In genomic region chr17:25950706-25951105, GRCm38 (mm10) we compare ENCODE assay signal across 19 mouse cellular contexts. TPM values are rescaled to one million over a fixed set of nuclear protein-coding genes. Genes with fewer than 3 reads are reported as not detected.
DNase-seq lines count a peak whose midpoint lies in the region; ATAC-seq and TF ChIP-seq lines count a peak whose summit lies in the region.
"Had no signal": no experiment of that assay in that cellular context is flagged by ENCODE, and none has a peak within 500 bp of the region (broad histone marks: within the 10 kb centered on the region; RNA-seq: fewer than 3 reads in every experiment).

No protein-coding gene starts in this region.

- H3K27ac ChIP-seq in heart, embryonic 11.5 days (ENCODE audit: low read depth, low read length): no peak overlapping the region
- H3K27ac ChIP-seq in heart, adult 2 months: no peak overlapping the region
- H3K27ac ChIP-seq in kidney, embryonic 16.5 days (ENCODE audit: low read length): peak overlapping the region; percentile 75
- no peak overlapping the region for H3K27ac ChIP-seq in embryonic facial prominence, embryonic 10.5 days (replicated peaks)
- no peak overlapping the region for H3K27ac ChIP-seq in limb, embryonic 11.5 days (replicated peaks; ENCODE audit: low read depth, low read length)
- H3K27ac ChIP-seq: forebrain, embryonic 13.5 days; hindbrain, embryonic 15.5 days; midbrain, embryonic 13.5 days; stomach, embryonic 15.5 days had no signal

- no peak for TF ChIP-seq CTCF in heart, adult 2 months (IDR thresholded peaks at IDR 0.05)

- TF ChIP-seq EP300 in heart, adult 2 months (IDR thresholded peaks at IDR 0.05; ENCODE audit: insufficient read depth, low read depth, low read length): no peak

- H3K9me3 ChIP-seq in heart, embryonic 11.5 days (replicated peaks; ENCODE audit: control insufficient read depth, low read length): no peaks in the 10 kb centered on the region
- H3K9me3 ChIP-seq in kidney, embryonic 16.5 days (ENCODE audit: low read length): no peaks in the 10 kb centered on the region
- H3K9me3 ChIP-seq in embryonic facial prominence, embryonic 10.5 days: no peaks in the 10 kb centered on the region
- no peaks in the 10 kb centered on the region for H3K9me3 ChIP-seq in limb, embryonic 11.5 days (ENCODE audit: control insufficient read depth, low read length)
- H3K9me3 ChIP-seq: forebrain, embryonic 13.5 days; hindbrain, embryonic 15.5 days; midbrain, embryonic 13.5 days; stomach, embryonic 15.5 days had no signal

- H3K4me2 ChIP-seq in heart, embryonic 11.5 days: no peak overlapping the region
- peak overlapping the region; percentile 70 for H3K4me2 ChIP-seq in kidney, embryonic 16.5 days (replicated peaks; ENCODE audit: low read depth, low read length)
- H3K4me2 ChIP-seq in limb, embryonic 11.5 days (ENCODE audit: low read depth, severe bottlenecking): 0 out of 2 replicates have a peak overlapping the region, but pooled peaks have one; percentile 69

- intact Hi-C loops in heart, adult 2 months (cut with DNase I): no loop called here

- no peak overlapping the region for H3K9ac ChIP-seq in heart, embryonic 11.5 days (ENCODE audit: low read depth, low read length)
- no peak overlapping the region for H3K9ac ChIP-seq in heart, adult 2 months (ENCODE audit: low read depth, low read length)
- no peak overlapping the region for H3K9ac ChIP-seq in kidney, embryonic 16.5 days (replicated peaks; ENCODE audit: low read length)
- no peak overlapping the region for H3K9ac ChIP-seq in limb, embryonic 11.5 days (ENCODE audit: low read length)
- H3K9ac ChIP-seq: forebrain, embryonic 13.5 days; hindbrain, embryonic 15.5 days; midbrain, embryonic 13.5 days had no signal

- no peaks in the 10 kb centered on the region for H3K79me2 ChIP-seq in heart, adult 2 months (replicated peaks; ENCODE audit: control insufficient read depth, insufficient read depth, low read length)

- WGBS in heart, embryonic 11.5 days (ENCODE audit: insufficient replicate concordance): 0% methylated on average over 1 of the region's 3 CpGs
- 20% methylated on average over 1 of the region's 3 CpGs for WGBS in heart, adult 2 months
- WGBS in kidney, embryonic 16.5 days: 0% methylated on average over 3 of the region's 3 CpGs
- 10% methylated on average over 3 of the region's 3 CpGs for WGBS in embryonic facial prominence, embryonic 10.5 days
- 0% methylated on average over 3 of the region's 3 CpGs for WGBS in limb, embryonic 11.5 days

- no peak for DNase-seq in heart, adult 2 months
- no peak for DNase-seq in kidney, postnatal 10 days
- no peak for DNase-seq in embryonic facial prominence, embryonic 10.5 days (ENCODE audit: low spot score)
- DNase-seq in limb, embryonic 11.5 days (ENCODE audit: low spot score): no peak
- no peak for DNase-seq in frontal cortex, postnatal 14 days (ENCODE audit: low spot score in 2 of 2)
- DNase-seq in frontal cortex, postnatal 10 days (ENCODE audit: low spot score in 2 of 2): no peak
- DNase-seq: lung, postnatal 14 days; right cerebral cortex, postnatal 4 days; thymus, postnatal 25 days had no signal

- no peak for ATAC-seq in heart, embryonic 11.5 days (replicated peaks; ENCODE audit: insufficient number of reproducible peaks, low FRiP score, low TSS enrichment)
- ATAC-seq in kidney, embryonic 16.5 days (ENCODE audit: low FRiP score, low TSS enrichment): no peak
- ATAC-seq in limb, embryonic 11.5 days (ENCODE audit: insufficient number of reproducible peaks, low FRiP score, low TSS enrichment, low read depth): no peak
- ATAC-seq: activated CD4-positive, CD25-positive, alpha-beta regulatory T cell, adult 4 months; forebrain, embryonic 13.5 days; midbrain, embryonic 13.5 days had no signal

- H3K4me3 ChIP-seq in heart, embryonic 11.5 days (ENCODE audit: low read depth, low read length): peak overlapping the region; percentile 52; the same call in 1 of the 2 replicates
- H3K4me3 ChIP-seq in heart, adult 2 months: no peak overlapping the region
- peak overlapping the region; percentile 55 for H3K4me3 ChIP-seq in kidney, embryonic 16.5 days (ENCODE audit: low read length)
- H3K4me3 ChIP-seq in embryonic facial prominence, embryonic 10.5 days: peak overlapping the region; percentile 60
- H3K4me3 ChIP-seq in limb, embryonic 11.5 days (ENCODE audit: low read depth, low read length): no peak overlapping the region

- peaks cover 41% of the 10 kb centered on the region for H3K27me3 ChIP-seq in heart, embryonic 11.5 days (ENCODE audit: control insufficient read depth, insufficient read depth, low read length)
- H3K27me3 ChIP-seq in heart, adult 2 months (ENCODE audit: control insufficient read depth, insufficient read depth, low read length): peaks cover 6% of the 10 kb centered on the region; the same call in 1 of the 2 replicates
- peaks cover 36% of the 10 kb centered on the region for H3K27me3 ChIP-seq in kidney, embryonic 16.5 days (ENCODE audit: insufficient read depth, low read length)
- peaks cover 59% of the 10 kb centered on the region for H3K27me3 ChIP-seq in embryonic facial prominence, embryonic 10.5 days (replicated peaks; ENCODE audit: low read depth, poor library complexity, severe bottlenecking)
- H3K27me3 ChIP-seq in limb, embryonic 11.5 days (ENCODE audit: control insufficient read depth, insufficient read depth, low read length): peaks cover 40% of the 10 kb centered on the region

- no peaks in the 10 kb centered on the region for H3K36me3 ChIP-seq in heart, embryonic 11.5 days (ENCODE audit: control insufficient read depth, insufficient read depth, low read length)
- no peaks in the 10 kb centered on the region for H3K36me3 ChIP-seq in heart, adult 2 months (ENCODE audit: control insufficient read depth, insufficient read depth, low read length)
- no peaks in the 10 kb centered on the region for H3K36me3 ChIP-seq in kidney, embryonic 16.5 days (ENCODE audit: insufficient read depth, low read length)
- no peaks in the 10 kb centered on the region for H3K36me3 ChIP-seq in embryonic facial prominence, embryonic 10.5 days (replicated peaks)
- no peaks in the 10 kb centered on the region for H3K36me3 ChIP-seq in limb, embryonic 11.5 days (ENCODE audit: control insufficient read depth, insufficient read depth, low read length)
- H3K36me3 ChIP-seq: hindbrain, embryonic 15.5 days; midbrain, embryonic 13.5 days; stomach, embryonic 15.5 days had no signal

- peaks cover 13% of the 10 kb centered on the region for H3K4me1 ChIP-seq in heart, embryonic 11.5 days (ENCODE audit: control insufficient read depth, insufficient read depth, low read length)
- H3K4me1 ChIP-seq in heart, adult 2 months (ENCODE audit: control insufficient read depth, insufficient read depth, low read length): no peaks in the 10 kb centered on the region; the same call in 1 of the 2 replicates
- H3K4me1 ChIP-seq in kidney, embryonic 16.5 days (ENCODE audit: insufficient read depth, low read length): peaks cover 12% of the 10 kb centered on the region
- peaks cover 25% of the 10 kb centered on the region for H3K4me1 ChIP-seq in embryonic facial prominence, embryonic 10.5 days
- H3K4me1 ChIP-seq in limb, embryonic 11.5 days (ENCODE audit: control insufficient read depth, insufficient read depth, low read length): peaks cover 8% of the 10 kb centered on the region

- no peak for TF ChIP-seq POLR2A in heart, adult 2 months (IDR thresholded peaks at IDR 0.05; ENCODE audit: insufficient read depth, low read depth, low read length)

RNA-seq across cellular contexts. Expression of gene A930017K11Rik, which starts 1.7 kb away (rescaled TPM):
- 0.14 and 0.25 TPM in 2 replicates for polyA plus RNA-seq in heart, embryonic 11.5 days (2014; fragmentation: Nextera tagmentation; extraction: Ambion mirVana)
- total RNA-seq in heart, adult 2 months (2021): under 1 TPM; 0.27 to 0.37 TPM
- 0.44 and 0.61 TPM in 2 replicates for polyA plus RNA-seq in heart, adult 2 months (2012; rRNA removed)
- polyA plus RNA-seq in kidney, embryonic 16.5 days (2015; fragmentation: Nextera tagmentation; extraction: Ambion mirVana): 8.1 and 9.5 TPM in 2 replicates
- polyA plus RNA-seq in embryonic facial prominence, embryonic 10.5 days (2016; fragmentation: Nextera tagmentation; extraction: Ambion mirVana): 0.35 and 0.36 TPM in 2 replicates
- polyA plus RNA-seq in limb, embryonic 11.5 days (2014; fragmentation: Nextera tagmentation; extraction: Ambion mirVana): 0.18 and 0.33 TPM in 2 replicates
- total RNA-seq: gastrocnemius, adult 18-20 months had no signal
- polyA plus RNA-seq: activated CD4-positive, CD25-positive, alpha-beta regulatory T cell, adult 4 months; forebrain, embryonic 13.5 days; neural tube, embryonic 11.5 days had no signal

RNA-seq across cellular contexts. Expression of gene Nhlrc4, which starts 5.9 kb away (rescaled TPM):
- polyA plus RNA-seq in heart, embryonic 11.5 days (2014; fragmentation: Nextera tagmentation; extraction: Ambion mirVana): 0.34 and 0.42 TPM in 2 replicates
- under 1 TPM; 0.10 to 0.30 TPM for total RNA-seq in heart, adult 2 months (2021)
- polyA plus RNA-seq in heart, adult 2 months (2012; rRNA removed): 0.15 and 2.8 TPM in 2 replicates
- polyA plus RNA-seq in kidney, embryonic 16.5 days (2015; fragmentation: Nextera tagmentation; extraction: Ambion mirVana): 1.8 and 3.7 TPM in 2 replicates
- 0.88 TPM in 1 of 2 replicates, not detected in the other for polyA plus RNA-seq in embryonic facial prominence, embryonic 10.5 days (2016; fragmentation: Nextera tagmentation; extraction: Ambion mirVana)
- 0.27 TPM in 1 of 2 replicates, not detected in the other for polyA plus RNA-seq in limb, embryonic 11.5 days (2014; fragmentation: Nextera tagmentation; extraction: Ambion mirVana)
- total RNA-seq: gastrocnemius, adult 18-20 months had no signal
- polyA plus RNA-seq: activated CD4-positive, CD25-positive, alpha-beta regulatory T cell, adult 4 months; embryonic facial prominence, embryonic 11.5 days; forebrain, embryonic 13.5 days; midbrain, embryonic 13.5 days had no signal

RNA-seq across cellular contexts. Expression of gene Pigq, which starts 6.0 kb away (rescaled TPM):
- polyA plus RNA-seq in heart, embryonic 11.5 days (2014; fragmentation: Nextera tagmentation; extraction: Ambion mirVana): 71.2 and 77.1 TPM in 2 replicates
- total RNA-seq in heart, adult 2 months (2021): 10 to 100 TPM; 40.8 to 48.7 TPM
- 74.7 and 115 TPM in 2 replicates for polyA plus RNA-seq in heart, adult 2 months (2012; rRNA removed)
- polyA plus RNA-seq in kidney, embryonic 16.5 days (2015; fragmentation: Nextera tagmentation; extraction: Ambion mirVana): 85.8 and 95.9 TPM in 2 replicates
- 62.9 and 69.3 TPM in 2 replicates for polyA plus RNA-seq in embryonic facial prominence, embryonic 10.5 days (2016; fragmentation: Nextera tagmentation; extraction: Ambion mirVana)
- 50.9 and 52.8 TPM in 2 replicates for polyA plus RNA-seq in limb, embryonic 11.5 days (2014; fragmentation: Nextera tagmentation; extraction: Ambion mirVana)

RNA-seq across cellular contexts. Expression of gene Rab40c, which starts 31.2 kb away (rescaled TPM):
- 11.0 and 11.7 TPM in 2 replicates for polyA plus RNA-seq in heart, embryonic 11.5 days (2014; fragmentation: Nextera tagmentation; extraction: Ambion mirVana)
- total RNA-seq in heart, adult 2 months (2021): 10 to 100 TPM; 15.2 to 17.6 TPM
- polyA plus RNA-seq in heart, adult 2 months (2012; rRNA removed): 20.5 and 33.8 TPM in 2 replicates
- 33.5 and 33.7 TPM in 2 replicates for polyA plus RNA-seq in kidney, embryonic 16.5 days (2015; fragmentation: Nextera tagmentation; extraction: Ambion mirVana)
- polyA plus RNA-seq in embryonic facial prominence, embryonic 10.5 days (2016; fragmentation: Nextera tagmentation; extraction: Ambion mirVana): 30.9 and 34.0 TPM in 2 replicates
- 19.2 and 19.7 TPM in 2 replicates for polyA plus RNA-seq in limb, embryonic 11.5 days (2014; fragmentation: Nextera tagmentation; extraction: Ambion mirVana)

RNA-seq across cellular contexts. Expression of gene Capn15, which starts 34.9 kb away (rescaled TPM):
- 12.7 and 15.2 TPM in 2 replicates for polyA plus RNA-seq in heart, embryonic 11.5 days (2014; fragmentation: Nextera tagmentation; extraction: Ambion mirVana)
- 1 to 10 TPM; 6.1 to 7.4 TPM for total RNA-seq in heart, adult 2 months (2021)
- polyA plus RNA-seq in heart, adult 2 months (2012; rRNA removed): 15.1 and 15.5 TPM in 2 replicates
- polyA plus RNA-seq in kidney, embryonic 16.5 days (2015; fragmentation: Nextera tagmentation; extraction: Ambion mirVana): 26.0 and 30.7 TPM in 2 replicates
- polyA plus RNA-seq in embryonic facial prominence, embryonic 10.5 days (2016; fragmentation: Nextera tagmentation; extraction: Ambion mirVana): 34.3 and 40.1 TPM in 2 replicates
- 23.8 and 25.7 TPM in 2 replicates for polyA plus RNA-seq in limb, embryonic 11.5 days (2014; fragmentation: Nextera tagmentation; extraction: Ambion mirVana)

Comparison
In these comparisons a context has a peak if more than half of its experiments do, and no peak if none do; other contexts are left out.
1. H3K4me3 ChIP-seq: peak in heart, embryonic 11.5 days (single experiment), kidney, embryonic 16.5 days (single experiment) and embryonic facial prominence, embryonic 10.5 days (single experiment); none in heart, adult 2 months (single experiment) and limb, embryonic 11.5 days (single experiment).